Mouse (Mus musculus) heart, adult 2 months (tissue): ENCODE data around the gene Krt25.

ENCODE experiments used
- CTCF ChIP-seq: fragments of 200-600 bp; IDR thresholded peaks from 2 replicates; pipeline ENCODE4 v1.8.1; 2022; ENCODE audit warnings: antibody characterized with exemption, mild to moderate bottlenecking, moderate library complexity
- EP300 ChIP-seq: fragments of 200-500 bp; IDR thresholded peaks from 2 replicates; pipeline ENCODE4 v1.6.1; 2011; ENCODE audit warnings: low read depth, low read length, control low read depth; ENCODE audit not compliant: insufficient read depth
- POLR2A ChIP-seq: fragments of 200-500 bp; IDR thresholded peaks from 2 replicates; pipeline ENCODE4 v1.6.1; 2011; ENCODE audit warnings: mild to moderate bottlenecking, low read depth, low read length, control low read depth; ENCODE audit not compliant: insufficient read depth

- TF ChIP-seq POLR2A (no peak), CTCF (no peak), EP300 (no peak)
Measured at GRCm38 (mm10) chr11:99279986-99280385, 42.8 kb downstream of the Krt25 start.
